In the genomic region with DNA sequence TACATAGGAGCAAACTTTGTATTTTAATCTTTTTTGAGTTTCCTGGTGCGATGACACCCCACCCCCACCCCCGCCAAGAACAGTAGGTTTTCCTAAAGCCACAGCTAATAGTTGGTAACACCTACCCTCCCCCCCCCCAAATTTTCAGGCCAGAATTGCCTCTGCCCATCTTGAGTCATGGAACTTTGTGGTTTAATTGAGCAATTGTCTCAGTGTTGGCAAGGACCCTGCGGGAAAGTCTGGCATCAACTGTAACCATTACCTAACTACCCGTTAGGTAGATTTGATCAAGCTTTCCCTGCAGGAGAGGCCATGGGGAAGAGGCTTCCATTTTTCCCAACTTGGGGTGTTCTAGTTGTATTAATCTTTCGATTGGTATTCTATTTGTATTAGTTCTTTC, we compare ENCODE assay signal across 21 mouse cellular contexts. TPM values are rescaled to one million over a fixed set of nuclear protein-coding genes. Genes with fewer than 3 reads are reported as not detected.
DNase-seq lines count a peak whose midpoint lies in the region; ATAC-seq lines count a peak whose summit lies in the region.
"Had no signal": no experiment of that assay in that cellular context is flagged by ENCODE, and none has a peak within 500 bp of the region (broad histone marks: within the 10 kb centered on the region; RNA-seq: fewer than 3 reads in every experiment).

No protein-coding gene starts in this region.

- ATAC-seq in common myeloid progenitor, adult 5-6 weeks (replicated peaks; ENCODE audit: low read depth, poor library complexity, severe bottlenecking), result peak; percentile 38
- peak; percentile 71 for ATAC-seq in megakaryocyte progenitor cell, adult 5-6 weeks (replicated peaks; ENCODE audit: poor library complexity)
- no peak for ATAC-seq in hindbrain, embryonic 12.5 days (ENCODE audit: low FRiP score)
- ATAC-seq: forebrain, embryonic 14.5 days; hindbrain, embryonic 16.5 days; inflammation-experienced regulatory T-cells, adult 6 months; intestine, postnatal 0 days had no signal

- no peaks in the 10 kb centered on the region for H3K36me3 ChIP-seq in hindbrain, embryonic 12.5 days
- H3K36me3 ChIP-seq: embryonic facial prominence, embryonic 10.5 days; forebrain, embryonic 10.5 days; heart, embryonic 12.5 days; hindbrain, embryonic 10.5 days had no signal

- peak; percentile 75 for DNase-seq in 3134 (ENCODE audit: extremely low read depth, insufficient read length, low spot score)
- DNase-seq in Muller cell, postnatal 12 days (ENCODE audit: inconsistent ontology term), result peak; percentile 86
- no peak for DNase-seq in kidney, postnatal 10 days
- DNase-seq in kidney, postnatal 25 days, result no peak
- DNase-seq: adrenal gland, postnatal 14 days; cerebellum, adult 11-12 months; cerebellum, adult 9-11 months; cerebellum, postnatal 36 days; gastrocnemius, postnatal 36 days; heart, adult 2 months had no signal

- H3K27me3 ChIP-seq in hindbrain, embryonic 12.5 days, result no peaks in the 10 kb centered on the region
- H3K27me3 ChIP-seq: heart, embryonic 12.5 days had no signal

- H3K4me1 ChIP-seq in hindbrain, embryonic 12.5 days, result no peaks in the 10 kb centered on the region

- H3K27ac ChIP-seq in hindbrain, embryonic 12.5 days, result no peak overlapping the region
- H3K27ac ChIP-seq: embryonic facial prominence, embryonic 10.5 days; forebrain, embryonic 10.5 days; heart, adult 2 months; hindbrain, embryonic 10.5 days had no signal

- no peak overlapping the region for H3K4me2 ChIP-seq in hindbrain, embryonic 12.5 days (replicated peaks)
- H3K4me2 ChIP-seq: heart, embryonic 12.5 days had no signal

- no peak overlapping the region for H3K4me3 ChIP-seq in hindbrain, embryonic 12.5 days
- H3K4me3 ChIP-seq: embryonic facial prominence, embryonic 10.5 days; forebrain, embryonic 10.5 days; heart, adult 2 months; heart, embryonic 12.5 days; hindbrain, embryonic 10.5 days had no signal

- no peaks in the 10 kb centered on the region for H3K9me3 ChIP-seq in hindbrain, embryonic 12.5 days (replicated peaks)
- H3K9me3 ChIP-seq: embryonic facial prominence, embryonic 10.5 days; forebrain, embryonic 10.5 days; heart, embryonic 12.5 days; hindbrain, embryonic 10.5 days had no signal

- H3K9ac ChIP-seq in hindbrain, embryonic 12.5 days, result no peak overlapping the region
- H3K9ac ChIP-seq: heart, embryonic 12.5 days had no signal

- WGBS in hindbrain, embryonic 12.5 days, result 90% methylated on average over 5 of the region's 5 CpGs

RNA-seq across cellular contexts. Expression of gene Flt1, which starts 23.4 kb away (rescaled TPM):
- total RNA-seq in common myeloid progenitor, adult 5-6 weeks (2017), result 0.23 TPM in 1 of 2 replicates, not detected in the other
- 2.5 and 3.1 TPM in 2 replicates for total RNA-seq in megakaryocyte progenitor cell, adult 5-6 weeks (2015)
- total RNA-seq in megakaryocyte progenitor cell, adult 5-6 weeks (2017), result 2.5 and 3.7 TPM in 2 replicates
- 12.2 and 14.6 TPM in 2 replicates for polyA plus RNA-seq in hindbrain, embryonic 12.5 days (2016; fragmentation: Nextera tagmentation; extraction: Ambion mirVana)
- polyA plus RNA-seq: inflammation-experienced regulatory T-cells, adult 6 months had no signal

Comparison
In these comparisons a context has a peak if more than half of its experiments do, and no peak if none do; other contexts are left out.
1. DNase-seq: peak in 3134 (single experiment) and Muller cell, postnatal 12 days (single experiment); none in kidney, postnatal 10 days (single experiment) and kidney, postnatal 25 days (0 of 2).